Mouse (Mus musculus) A20 (cell line): ENCODE data around the gene Ppp2r5c.

Source experiments
- DNase-seq: peaks from one replicate; pipeline ENCODE4 v3.0.0-alpha.2; 2011; ENCODE audit warnings: low read depth, low spot score

The Ppp2r5c gene

GRCm38 (mm10) chr12:110555536-110556240 is 108.8 kb downstream of the Ppp2r5c start:
- no peak for DNase-seq

- no peak for DNase-seq
Observed at GRCm38 (mm10) chr12:110556861-110557628, 110.1 kb downstream of the Ppp2r5c start.

GRCm38 (mm10) chr12:110558175-110558574 is 111.3 kb downstream of the Ppp2r5c start:
- DNase-seq = no peak

GRCm38 (mm10) chr12:110563383-110563782 is 116.5 kb downstream of the Ppp2r5c start:
- DNase-seq = no peak

- no peak for DNase-seq
Observed at GRCm38 (mm10) chr12:110564848-110565247, 117.9 kb downstream of the Ppp2r5c start.

GRCm38 (mm10) chr12:110566366-110566765 is 119.4 kb downstream of the Ppp2r5c start:
- no peak for DNase-seq

- DNase-seq = no peak
Observed at GRCm38 (mm10) chr12:110571050-110571449, 124.1 kb downstream of the Ppp2r5c start.

- DNase-seq = no peak
Observed at GRCm38 (mm10) chr12:110572351-110572750, 125.4 kb downstream of the Ppp2r5c start.

GRCm38 (mm10) chr12:110573635-110574034 is 126.7 kb downstream of the Ppp2r5c start:
- DNase-seq = no peak

- DNase-seq = no peak
Observed at GRCm38 (mm10) chr12:110575926-110576325, 129.0 kb downstream of the Ppp2r5c start.

GRCm38 (mm10) chr12:110578333-110578732 is 131.4 kb downstream of the Ppp2r5c start:
- no peak for DNase-seq

GRCm38 (mm10) chr12:110588622-110589021 is 141.7 kb downstream of the Ppp2r5c start:
- no peak for DNase-seq

- no peak for DNase-seq
Observed at GRCm38 (mm10) chr12:110590804-110591259, 143.9 kb downstream of the Ppp2r5c start.

- DNase-seq = peak; percentile 99
Observed at GRCm38 (mm10) chr12:110591260-110591883, 144.5 kb downstream of the Ppp2r5c start.

GRCm38 (mm10) chr12:110598527-110598926 is 151.6 kb downstream of the Ppp2r5c start:
- DNase-seq = peak; percentile 71

- no peak for DNase-seq
Observed at GRCm38 (mm10) chr12:110599791-110600190, 152.9 kb downstream of the Ppp2r5c start.

GRCm38 (mm10) chr12:110600225-110600991 is 153.5 kb downstream of the Ppp2r5c start:
- DNase-seq = no peak

GRCm38 (mm10) chr12:110601241-110602218 is 154.6 kb downstream of the Ppp2r5c start, which contains the start of gene Dync1h1:
Dync1h1 (plus strand) TSS chr12:110601452.
- DNase-seq = peak; percentile 94

GRCm38 (mm10) chr12:110606161-110606560 is 159.2 kb downstream of the Ppp2r5c start:
- peak; percentile 56 for DNase-seq

GRCm38 (mm10) chr12:110606676-110607075 is 159.8 kb downstream of the Ppp2r5c start:
- no peak for DNase-seq
